Mouse (Mus musculus) kidney, adult 11 months (tissue): ENCODE results near the gene Gpatch2l.

Experiments used
- DNase-seq: peaks from one replicate; pipeline ENCODE4 v3.0.0; 2022

Gpatch2l gene

GRCm38 (mm10) chr12:86241604-86242536 lies at the start of gene Gpatch2l:
Gpatch2l (plus strand) TSS chr12:86241858.
- DNase-seq = peak; percentile 97

GRCm38 (mm10) chr12:86192036-86192449 lies 49.6 kb upstream of the Gpatch2l start:
- no peak for DNase-seq

GRCm38 (mm10) chr12:86196944-86197343 lies 44.7 kb upstream of the Gpatch2l start:
- DNase-seq = no peak

DNA sequence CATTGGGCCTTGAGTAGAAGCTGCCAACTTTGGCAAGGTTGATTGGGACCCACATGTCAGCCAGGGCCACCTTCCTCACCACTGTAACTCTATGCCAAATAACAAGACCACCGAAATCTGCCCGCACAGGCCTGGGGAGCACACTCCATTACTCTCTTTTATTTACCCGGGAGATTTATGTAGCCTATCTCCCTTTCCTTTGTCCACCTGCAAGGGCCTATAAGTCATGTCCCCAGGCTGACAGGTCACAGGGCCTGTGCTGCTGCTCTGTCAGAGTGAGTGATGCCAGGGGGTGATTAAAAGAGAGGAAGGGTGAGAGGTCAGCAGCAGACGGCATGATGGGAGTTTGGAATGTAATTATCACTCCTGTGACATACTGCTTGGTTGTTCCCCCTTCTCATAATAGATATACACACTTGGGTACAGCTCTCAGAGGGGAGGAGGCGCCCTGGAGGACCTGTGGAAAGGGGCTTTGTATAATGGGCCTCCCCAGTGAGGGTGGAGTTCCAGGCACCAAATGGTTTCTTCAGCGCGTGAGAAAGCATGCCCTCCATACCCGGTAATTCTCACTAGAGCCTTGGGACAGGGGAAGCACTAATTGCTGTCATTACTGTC lies 38.1 kb upstream of the Gpatch2l start:
- no peak for DNase-seq

DNA sequence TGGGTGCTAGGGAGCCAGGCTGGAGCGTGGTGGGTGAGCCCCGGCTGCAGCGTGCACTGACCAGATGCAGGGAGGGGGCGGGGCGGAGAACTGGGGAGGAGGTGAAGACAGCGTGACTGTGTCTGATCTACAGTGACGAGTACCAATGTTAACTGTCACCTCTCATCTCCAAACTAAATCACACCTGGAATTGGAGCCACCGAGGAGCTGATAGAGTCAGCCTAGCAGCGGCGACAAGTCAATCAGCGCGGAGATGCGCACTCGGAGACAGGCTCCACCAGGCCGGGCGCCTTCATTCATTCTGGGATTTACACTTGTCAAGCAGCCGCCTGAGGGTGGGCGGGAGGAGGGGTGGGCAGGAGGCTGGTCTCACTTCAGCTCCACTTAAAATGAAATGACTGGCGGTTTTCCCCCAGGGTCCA lies 30.5 kb upstream of the Gpatch2l start:
- DNase-seq = no peak

- no peak for DNase-seq
Measured at GRCm38 (mm10) chr12:86212693-86213470, 28.8 kb upstream of the Gpatch2l start.

GRCm38 (mm10) chr12:86214201-86214600 lies 27.5 kb upstream of the Gpatch2l start:
- no peak for DNase-seq

DNA sequence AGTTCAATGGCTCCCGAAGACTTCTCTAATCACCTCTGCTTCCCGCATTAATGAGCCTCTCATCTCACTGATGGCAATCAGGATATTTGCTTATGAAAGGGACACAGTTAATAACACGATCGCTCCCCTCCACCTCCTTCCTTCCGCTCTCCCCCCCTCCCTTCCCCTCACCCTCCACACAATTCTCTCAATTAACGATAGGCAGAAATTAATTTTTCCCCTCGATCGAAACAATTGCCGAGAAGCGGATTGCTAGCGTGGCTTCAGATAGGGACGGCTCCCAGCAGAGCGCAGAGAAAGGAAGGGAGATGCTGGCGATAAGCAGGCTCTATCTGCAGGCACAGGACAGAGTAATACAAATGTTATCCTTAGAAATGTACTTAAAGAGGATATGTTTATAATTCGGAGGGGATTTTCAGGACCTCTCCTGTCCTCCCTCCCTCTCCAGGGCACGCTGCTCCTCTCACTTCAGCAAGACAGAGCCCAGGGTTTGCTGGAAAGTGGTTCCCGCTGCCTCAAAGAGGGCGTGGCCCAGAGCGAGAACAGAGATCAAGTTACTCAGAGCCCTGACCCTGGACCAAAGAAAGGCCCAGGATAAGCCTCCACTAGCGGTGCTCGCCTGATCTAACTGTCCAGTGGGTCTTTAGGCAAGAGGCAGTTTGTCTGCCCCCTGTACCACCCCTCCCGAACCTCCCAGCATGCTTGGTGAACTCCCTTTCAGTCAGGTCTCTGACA lies 24.8 kb upstream of the Gpatch2l start:
- DNase-seq = no peak

GRCm38 (mm10) chr12:86220200-86221021 lies 21.2 kb upstream of the Gpatch2l start:
- DNase-seq = no peak

GRCm38 (mm10) chr12:86221074-86221703 lies 20.5 kb upstream of the Gpatch2l start:
- DNase-seq = no peak

DNA sequence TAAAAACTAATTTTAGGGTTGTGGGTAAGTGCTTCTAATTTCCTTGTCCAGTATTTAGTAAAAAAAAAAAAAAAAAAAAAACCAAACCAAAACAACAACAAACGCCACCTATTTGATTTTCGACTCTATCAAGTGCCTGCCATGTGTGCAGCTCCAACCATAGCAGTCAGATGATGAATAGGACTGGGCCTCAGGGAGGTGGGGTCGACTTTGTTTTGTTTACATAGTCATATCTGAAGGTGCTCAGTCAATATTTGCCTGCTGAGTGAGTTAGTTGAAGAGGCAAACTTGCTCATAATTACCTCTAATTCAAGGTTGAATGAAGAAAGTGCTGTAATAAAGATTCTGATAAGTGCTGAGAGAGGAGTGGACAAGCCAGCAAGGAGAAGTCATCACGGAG lies 7.4 kb upstream of the Gpatch2l start:
- DNase-seq = no peak

- DNase-seq = no peak
Measured at GRCm38 (mm10) chr12:86238736-86239135, 2.9 kb upstream of the Gpatch2l start.

- DNase-seq = no peak
Measured at GRCm38 (mm10) chr12:86242563-86242962, 905 bp downstream of the Gpatch2l start.

- no peak for DNase-seq
Measured at GRCm38 (mm10) chr12:86243936-86244335, 2.3 kb downstream of the Gpatch2l start.

- DNase-seq = no peak
Measured at GRCm38 (mm10) chr12:86250183-86250582, 8.5 kb downstream of the Gpatch2l start.

DNA sequence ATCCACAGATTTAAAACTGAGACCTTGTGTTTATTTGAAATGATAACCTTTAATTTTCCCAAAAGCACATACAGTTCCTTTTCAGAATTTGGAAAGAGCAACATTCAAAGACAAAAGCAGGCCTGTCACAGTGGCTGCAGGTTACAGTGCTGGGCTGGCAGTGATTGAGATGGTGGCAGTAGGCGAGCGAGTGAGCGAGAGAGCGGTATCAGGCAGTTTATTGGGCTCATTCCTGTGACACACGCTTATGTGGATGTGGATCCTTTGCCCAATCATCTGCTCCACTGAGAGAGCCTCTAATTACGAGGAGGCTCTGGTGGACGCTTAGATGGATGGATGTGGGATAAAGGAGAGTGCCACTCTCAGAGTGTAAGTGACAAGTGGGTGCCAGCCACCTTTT lies 13.3 kb downstream of the Gpatch2l start:
- no peak for DNase-seq

- no peak for DNase-seq
Measured at GRCm38 (mm10) chr12:86271626-86272025, 30.0 kb downstream of the Gpatch2l start.

DNA sequence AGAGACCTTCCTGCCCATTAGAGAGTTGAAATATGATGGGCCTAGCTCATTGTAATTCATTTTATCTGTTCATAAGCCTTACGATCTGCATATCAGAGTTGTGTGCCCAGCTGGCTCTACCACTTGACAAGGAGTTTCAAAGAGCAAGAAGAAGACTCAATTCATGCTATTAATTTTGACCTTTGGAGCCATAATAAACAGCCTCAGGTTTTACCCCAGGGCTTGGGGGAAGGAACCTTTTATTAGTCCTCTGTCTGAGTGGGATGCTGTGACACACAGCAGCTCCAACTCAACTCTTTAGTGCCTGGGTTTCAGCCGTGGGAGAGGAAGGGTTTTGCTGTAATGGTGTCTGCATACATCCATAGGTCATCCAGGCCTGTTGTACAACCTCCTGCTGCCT lies 32.6 kb downstream of the Gpatch2l start:
- DNase-seq = no peak

DNA sequence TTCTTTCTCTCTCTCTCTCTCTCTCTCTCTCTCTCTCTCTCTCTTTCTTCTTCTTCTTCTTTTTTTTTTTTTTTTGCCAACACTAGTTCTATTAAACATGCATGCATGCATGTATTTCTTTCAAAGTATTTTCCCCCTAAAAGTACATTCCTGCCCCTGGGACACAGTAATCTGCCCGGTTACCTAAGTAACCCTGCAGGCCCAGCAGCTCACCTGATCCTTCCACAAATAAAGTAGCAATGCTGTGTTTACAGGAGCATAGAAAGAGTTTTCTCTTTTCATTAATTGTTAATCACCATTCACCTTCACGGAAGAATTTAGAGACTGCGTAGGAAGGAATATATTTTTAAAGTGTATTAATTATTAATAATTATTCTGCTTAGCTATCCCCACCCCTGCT lies 34.1 kb downstream of the Gpatch2l start:
- peak; percentile 48 for DNase-seq

DNA sequence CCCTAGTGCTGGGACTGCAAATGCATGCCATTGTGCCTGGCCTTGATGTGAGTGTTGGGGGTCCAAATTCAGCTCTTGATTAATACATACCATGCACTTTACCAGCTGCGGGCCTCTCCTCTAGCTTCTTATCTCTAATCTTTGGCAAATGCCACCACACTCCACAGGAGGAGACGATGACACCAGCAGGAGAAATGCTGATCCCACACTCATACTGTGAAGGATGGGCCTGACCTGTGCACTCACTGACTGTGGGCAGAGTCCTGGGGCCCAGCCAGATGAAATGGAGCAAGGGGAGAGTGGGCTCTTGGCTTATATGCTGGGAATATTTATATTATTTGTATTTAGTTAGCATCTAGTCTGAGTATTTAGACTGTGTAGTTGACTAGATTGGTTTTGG lies 34.8 kb downstream of the Gpatch2l start:
- DNase-seq = no peak

GRCm38 (mm10) chr12:86276895-86277294 lies 35.2 kb downstream of the Gpatch2l start:
- DNase-seq = no peak
